In the genomic region with DNA sequence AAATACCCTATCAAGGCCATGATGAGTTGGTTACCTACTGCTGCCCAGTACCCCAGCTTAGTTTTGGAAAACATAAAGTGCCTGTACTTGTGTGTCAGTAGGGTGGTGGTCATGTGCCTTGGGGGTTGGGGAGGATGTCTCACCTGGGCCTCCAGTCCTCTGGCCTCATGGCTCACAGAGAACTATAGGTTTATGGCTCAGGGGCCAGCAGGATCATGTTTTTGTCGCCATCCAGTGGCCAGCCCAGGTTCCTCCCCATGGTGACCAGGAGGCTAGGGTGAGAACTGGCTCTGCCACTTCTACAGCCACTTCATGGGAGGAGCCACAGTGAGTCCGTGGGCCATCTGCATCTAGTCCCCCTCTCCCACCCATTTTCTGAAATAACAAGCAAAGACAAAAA, we compare ENCODE assay signal across 8 mouse cellular contexts. TPM values are rescaled to one million over a fixed set of nuclear protein-coding genes. Genes with fewer than 3 reads are reported as not detected.
DNase-seq lines count a peak whose midpoint lies in the region; ATAC-seq and TF ChIP-seq lines count a peak whose summit lies in the region.

No protein-coding gene starts in this region.

- DNase-seq in hindbrain, embryonic 11.5 days (ENCODE audit: low spot score), result peak; percentile 62
- DNase-seq in adrenal gland, postnatal 36 days, result peak; percentile 72
- DNase-seq in forebrain, embryonic 14.5 days (ENCODE audit: low spot score), result peak; percentile 39
- peak; percentile 62 for DNase-seq in neural tube, embryonic 11.5 days (ENCODE audit: low spot score)
- DNase-seq in urinary bladder, adult 2 months (ENCODE audit: low spot score), result peak; percentile 53

- H3K27me3 ChIP-seq in hindbrain, embryonic 11.5 days (ENCODE audit: control insufficient read depth, insufficient read depth, low read length), result no peaks in the 10 kb centered on the region
- H3K27me3 ChIP-seq in hindbrain, embryonic 16.5 days (replicated peaks; ENCODE audit: control insufficient read depth, insufficient read depth, low read length), result no peaks in the 10 kb centered on the region
- no peaks in the 10 kb centered on the region for H3K27me3 ChIP-seq in forebrain, embryonic 14.5 days (replicated peaks; ENCODE audit: control insufficient read depth, insufficient read depth, low read length)
- H3K27me3 ChIP-seq in intestine, postnatal 0 days (replicated peaks; ENCODE audit: control insufficient read depth, insufficient read depth, low read length), result no peaks in the 10 kb centered on the region
- H3K27me3 ChIP-seq in liver, embryonic 12.5 days (replicated peaks), result no peaks in the 10 kb centered on the region
- no peaks in the 10 kb centered on the region for H3K27me3 ChIP-seq in neural tube, embryonic 11.5 days (ENCODE audit: control insufficient read depth, insufficient read depth, low read length)

- no peak overlapping the region for H3K4me3 ChIP-seq in hindbrain, embryonic 11.5 days (ENCODE audit: low read depth, low read length)
- no peak overlapping the region for H3K4me3 ChIP-seq in hindbrain, embryonic 16.5 days (ENCODE audit: low read length)
- H3K4me3 ChIP-seq in forebrain, embryonic 14.5 days (ENCODE audit: low read depth, low read length), result no peak overlapping the region
- H3K4me3 ChIP-seq in intestine, postnatal 0 days (ENCODE audit: low read depth, low read length), result no peak overlapping the region
- H3K4me3 ChIP-seq in liver, embryonic 12.5 days, result no peak overlapping the region
- H3K4me3 ChIP-seq in neural tube, embryonic 11.5 days (ENCODE audit: low read depth, low read length), result no peak overlapping the region

- H3K4me2 ChIP-seq in hindbrain, embryonic 11.5 days (replicated peaks; ENCODE audit: low read depth, low read length), result no peak overlapping the region
- no peak overlapping the region for H3K4me2 ChIP-seq in hindbrain, embryonic 16.5 days (ENCODE audit: low read length)
- no peak overlapping the region for H3K4me2 ChIP-seq in forebrain, embryonic 14.5 days (ENCODE audit: low read length)
- no peak overlapping the region for H3K4me2 ChIP-seq in intestine, postnatal 0 days (replicated peaks; ENCODE audit: low read depth)
- no peak overlapping the region for H3K4me2 ChIP-seq in liver, embryonic 12.5 days
- H3K4me2 ChIP-seq in neural tube, embryonic 11.5 days (ENCODE audit: low read depth), result no peak overlapping the region

- H3K36me3 ChIP-seq in hindbrain, embryonic 11.5 days (ENCODE audit: control insufficient read depth, insufficient read depth, low read length), result peaks cover 10% of the 10 kb centered on the region; the same call in 1 of the 2 replicates
- peaks cover 15% of the 10 kb centered on the region; the same call in 1 of the 2 replicates for H3K36me3 ChIP-seq in hindbrain, embryonic 16.5 days (ENCODE audit: control insufficient read depth, insufficient read depth, low read length)
- peaks cover 82% of the 10 kb centered on the region for H3K36me3 ChIP-seq in forebrain, embryonic 14.5 days (ENCODE audit: control insufficient read depth, insufficient read depth, low read length)
- peaks cover 19% of the 10 kb centered on the region for H3K36me3 ChIP-seq in intestine, postnatal 0 days (ENCODE audit: control insufficient read depth, insufficient read depth)
- peaks cover 100% of the 10 kb centered on the region for H3K36me3 ChIP-seq in liver, embryonic 12.5 days
- H3K36me3 ChIP-seq in neural tube, embryonic 11.5 days (ENCODE audit: control insufficient read depth, insufficient read depth, low read length), result peaks cover 20% of the 10 kb centered on the region

- TF ChIP-seq CTCF in intestine, postnatal 0 days (IDR thresholded peaks at IDR 0.05; ENCODE audit: low read depth), result peak; percentile 85

- H3K27ac ChIP-seq in hindbrain, embryonic 11.5 days (ENCODE audit: low read depth, low read length), result no peak overlapping the region
- no peak overlapping the region; the same call in 1 of the 2 replicates for H3K27ac ChIP-seq in hindbrain, embryonic 16.5 days (ENCODE audit: low read depth, low read length)
- H3K27ac ChIP-seq in forebrain, embryonic 14.5 days (ENCODE audit: low read depth, low read length), result no peak overlapping the region
- no peak overlapping the region for H3K27ac ChIP-seq in intestine, postnatal 0 days (ENCODE audit: low read depth, low read length)
- H3K27ac ChIP-seq in liver, embryonic 12.5 days, result no peak overlapping the region
- no peak overlapping the region for H3K27ac ChIP-seq in neural tube, embryonic 11.5 days (ENCODE audit: low read depth, low read length)

- ATAC-seq in hindbrain, embryonic 11.5 days (ENCODE audit: low FRiP score), result no peak
- ATAC-seq in hindbrain, embryonic 16.5 days, result no peak
- ATAC-seq in forebrain, embryonic 14.5 days, result 0 out of 2 replicates have a peak, but pooled peaks have one; percentile 40
- ATAC-seq in intestine, postnatal 0 days, result peak; percentile 40; the same call in 1 of the 2 replicates
- peak; percentile 50 for ATAC-seq in liver, embryonic 12.5 days
- ATAC-seq in neural tube, embryonic 11.5 days (ENCODE audit: insufficient read depth, low FRiP score, low TSS enrichment), result peak; percentile 63; the same call in 1 of the 2 replicates

- WGBS in hindbrain, embryonic 11.5 days, result 31% methylated on average over 2 of the region's 2 CpGs
- 15% methylated on average over 2 of the region's 2 CpGs for WGBS in hindbrain, embryonic 16.5 days
- 26% methylated on average over 2 of the region's 2 CpGs for WGBS in forebrain, embryonic 14.5 days
- WGBS in intestine, postnatal 0 days, result 20% methylated on average over 2 of the region's 2 CpGs
- WGBS in liver, embryonic 12.5 days (ENCODE audit: insufficient replicate concordance), result 19% methylated on average over 2 of the region's 2 CpGs
- WGBS in neural tube, embryonic 11.5 days, result 22% methylated on average over 2 of the region's 2 CpGs

- H3K9ac ChIP-seq in hindbrain, embryonic 11.5 days (ENCODE audit: low read depth, low read length), result no peak overlapping the region
- H3K9ac ChIP-seq in hindbrain, embryonic 16.5 days (ENCODE audit: low read depth, low read length), result no peak overlapping the region
- H3K9ac ChIP-seq in forebrain, embryonic 14.5 days (ENCODE audit: low read length), result no peak overlapping the region
- H3K9ac ChIP-seq in intestine, postnatal 0 days (ENCODE audit: low read depth, low read length), result no peak overlapping the region
- no peak overlapping the region for H3K9ac ChIP-seq in liver, embryonic 12.5 days
- H3K9ac ChIP-seq in neural tube, embryonic 11.5 days (ENCODE audit: low read length), result no peak overlapping the region

- H3K4me1 ChIP-seq in hindbrain, embryonic 11.5 days (replicated peaks; ENCODE audit: control insufficient read depth, insufficient read depth, low read length), result no peaks in the 10 kb centered on the region
- no peaks in the 10 kb centered on the region; the same call in 1 of the 2 replicates for H3K4me1 ChIP-seq in hindbrain, embryonic 16.5 days (ENCODE audit: control insufficient read depth, insufficient read depth, low read depth, low read length)
- no peaks in the 10 kb centered on the region for H3K4me1 ChIP-seq in forebrain, embryonic 14.5 days (ENCODE audit: control insufficient read depth, insufficient read depth, low read length)
- H3K4me1 ChIP-seq in intestine, postnatal 0 days (replicated peaks; ENCODE audit: control insufficient read depth, insufficient read depth, low read length), result no peaks in the 10 kb centered on the region
- peaks cover 7% of the 10 kb centered on the region; the same call in 1 of the 2 replicates for H3K4me1 ChIP-seq in liver, embryonic 12.5 days
- H3K4me1 ChIP-seq in neural tube, embryonic 11.5 days (ENCODE audit: control insufficient read depth, insufficient read depth, low read length), result no peaks in the 10 kb centered on the region

- no peaks in the 10 kb centered on the region for H3K9me3 ChIP-seq in hindbrain, embryonic 11.5 days (ENCODE audit: control insufficient read depth, low read length)
- no peaks in the 10 kb centered on the region for H3K9me3 ChIP-seq in hindbrain, embryonic 16.5 days (ENCODE audit: control insufficient read depth, low read length)
- H3K9me3 ChIP-seq in forebrain, embryonic 14.5 days (replicated peaks; ENCODE audit: control insufficient read depth, low read length), result no peaks in the 10 kb centered on the region
- no peaks in the 10 kb centered on the region for H3K9me3 ChIP-seq in intestine, postnatal 0 days (ENCODE audit: control insufficient read depth)
- H3K9me3 ChIP-seq in liver, embryonic 12.5 days (replicated peaks), result no peaks in the 10 kb centered on the region
- no peaks in the 10 kb centered on the region for H3K9me3 ChIP-seq in neural tube, embryonic 11.5 days (ENCODE audit: control insufficient read depth, low read length)

RNA-seq across cellular contexts. Expression of gene Hgfac, which starts 16.3 kb away (rescaled TPM):
- polyA plus RNA-seq in hindbrain, embryonic 11.5 days (2014; fragmentation: Nextera tagmentation; extraction: Ambion mirVana), result 0.34 and 0.47 TPM in 2 replicates
- 0.35 and 0.45 TPM in 2 replicates for polyA plus RNA-seq in hindbrain, embryonic 16.5 days (2015; fragmentation: Nextera tagmentation; extraction: Ambion mirVana)
- 1 to 10 TPM in 1 of 2 experiments, under 1 TPM in 1; 0.96 to 1.2 TPM for total RNA-seq in adrenal gland, postnatal 36 days (2021)
- polyA plus RNA-seq in forebrain, embryonic 14.5 days (2014; fragmentation: Nextera tagmentation; extraction: Ambion mirVana), result 0.72 TPM in 1 of 2 replicates, not detected in the other
- polyA plus RNA-seq in intestine, postnatal 0 days (2015; fragmentation: Nextera tagmentation; extraction: Ambion mirVana), result 8.2 and 10.5 TPM in 2 replicates
- polyA plus RNA-seq in liver, embryonic 12.5 days (2016; fragmentation: Nextera tagmentation; extraction: Ambion mirVana), result 43.3 and 44.1 TPM in 2 replicates
- polyA plus RNA-seq in neural tube, embryonic 11.5 days (2014; fragmentation: Nextera tagmentation; extraction: Ambion mirVana), result 0.25 and 0.30 TPM in 2 replicates
- 8.2 and 12.5 TPM in 2 replicates for polyA plus RNA-seq in urinary bladder, adult 2 months (2012; rRNA removed)

RNA-seq across cellular contexts. Expression of gene Dok7, which starts 31.6 kb away (rescaled TPM):
- polyA plus RNA-seq in hindbrain, embryonic 11.5 days (2014; fragmentation: Nextera tagmentation; extraction: Ambion mirVana), result 0.11 TPM in 1 of 2 replicates, not detected in the other
- polyA plus RNA-seq in hindbrain, embryonic 16.5 days (2015; fragmentation: Nextera tagmentation; extraction: Ambion mirVana), result 12.0 and 12.5 TPM in 2 replicates
- 10 to 100 TPM; 10.6 to 20.9 TPM for total RNA-seq in adrenal gland, postnatal 36 days (2021)
- polyA plus RNA-seq in forebrain, embryonic 14.5 days (2014; fragmentation: Nextera tagmentation; extraction: Ambion mirVana), result 2.7 and 3.2 TPM in 2 replicates
- polyA plus RNA-seq in intestine, postnatal 0 days (2015; fragmentation: Nextera tagmentation; extraction: Ambion mirVana), result 0.33 and 0.50 TPM in 2 replicates
- polyA plus RNA-seq in liver, embryonic 12.5 days (2016; fragmentation: Nextera tagmentation; extraction: Ambion mirVana), result 0.07 TPM in 1 of 2 replicates, not detected in the other
- polyA plus RNA-seq in neural tube, embryonic 11.5 days (2014; fragmentation: Nextera tagmentation; extraction: Ambion mirVana), result 0.37 and 1.1 TPM in 2 replicates
- polyA plus RNA-seq in urinary bladder, adult 2 months (2012; rRNA removed), result 5.7 and 7.5 TPM in 2 replicates

Comparison
In these comparisons a context has a peak if more than half of its experiments do, and no peak if none do; other contexts are left out.
1. ATAC-seq: peak in forebrain, embryonic 14.5 days (single experiment), intestine, postnatal 0 days (single experiment), liver, embryonic 12.5 days (single experiment) and neural tube, embryonic 11.5 days (single experiment); none in hindbrain, embryonic 11.5 days (single experiment) and hindbrain, embryonic 16.5 days (single experiment).
2. Peak in every context shown above with its lines, with median percentiles within 50 percentile points of each other: DNase-seq.